Mouse (Mus musculus) ovary, adult 2 months (tissue): ENCODE measurements around the gene Shc1. TPM values are rescaled to one million over a fixed set of nuclear protein-coding genes. Genes with fewer than 3 reads are reported as not detected.

Source experiments
- polyA plus RNA-seq: library from polyadenylated mRNA; depleted of rRNA; stranded (reverse); fragments of >200 nt; gene quantifications from 2 replicates; pipeline ENCODE4 v1.2.3, GENCODE M21; 2012; rRNA removed

Shc1 gene
- 116 and 134 TPM in 2 replicates for polyA plus RNA-seq

DNA sequence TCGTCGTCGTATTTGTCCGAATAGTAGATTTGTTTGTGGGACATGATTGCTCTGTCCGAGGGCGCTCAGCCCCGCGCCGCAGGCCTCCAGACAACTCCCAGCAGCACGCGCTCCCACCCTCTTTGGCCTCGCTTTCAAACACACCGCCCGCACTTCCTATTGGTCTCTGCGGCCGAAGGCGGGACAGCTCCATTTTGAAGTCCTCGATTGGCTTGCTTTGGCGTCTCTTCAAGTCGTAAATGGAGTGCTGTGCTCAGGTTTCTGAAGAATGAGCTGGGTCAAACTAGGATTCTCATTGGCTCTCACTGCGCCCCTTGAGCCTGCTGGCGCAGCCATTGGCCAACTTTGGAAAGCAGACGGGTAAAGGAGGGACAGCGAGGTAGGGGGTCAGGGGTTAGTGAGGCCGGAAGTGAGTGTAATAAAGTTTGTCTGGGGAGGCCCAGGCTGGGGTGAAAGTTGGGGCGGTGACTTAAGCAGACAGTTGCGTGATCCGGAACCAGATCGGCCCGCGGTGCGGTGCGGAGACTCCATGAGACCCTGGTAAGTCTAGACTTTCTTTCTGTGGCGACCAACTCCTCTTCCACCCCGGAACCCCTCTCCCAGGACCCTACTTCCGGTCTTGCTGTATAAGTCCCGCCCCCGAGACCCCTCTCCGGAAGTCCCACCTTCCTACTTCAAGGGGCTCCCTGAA is at the start of gene Shc1, which contains the start of gene Cks1b:
Gene Shc1, plus strand, starts transcription at position 274 of the 691 bp plus-strand sequence.
Gene Cks1b, minus strand, starts transcription at position 214 of the 691 bp plus-strand sequence.

DNA sequence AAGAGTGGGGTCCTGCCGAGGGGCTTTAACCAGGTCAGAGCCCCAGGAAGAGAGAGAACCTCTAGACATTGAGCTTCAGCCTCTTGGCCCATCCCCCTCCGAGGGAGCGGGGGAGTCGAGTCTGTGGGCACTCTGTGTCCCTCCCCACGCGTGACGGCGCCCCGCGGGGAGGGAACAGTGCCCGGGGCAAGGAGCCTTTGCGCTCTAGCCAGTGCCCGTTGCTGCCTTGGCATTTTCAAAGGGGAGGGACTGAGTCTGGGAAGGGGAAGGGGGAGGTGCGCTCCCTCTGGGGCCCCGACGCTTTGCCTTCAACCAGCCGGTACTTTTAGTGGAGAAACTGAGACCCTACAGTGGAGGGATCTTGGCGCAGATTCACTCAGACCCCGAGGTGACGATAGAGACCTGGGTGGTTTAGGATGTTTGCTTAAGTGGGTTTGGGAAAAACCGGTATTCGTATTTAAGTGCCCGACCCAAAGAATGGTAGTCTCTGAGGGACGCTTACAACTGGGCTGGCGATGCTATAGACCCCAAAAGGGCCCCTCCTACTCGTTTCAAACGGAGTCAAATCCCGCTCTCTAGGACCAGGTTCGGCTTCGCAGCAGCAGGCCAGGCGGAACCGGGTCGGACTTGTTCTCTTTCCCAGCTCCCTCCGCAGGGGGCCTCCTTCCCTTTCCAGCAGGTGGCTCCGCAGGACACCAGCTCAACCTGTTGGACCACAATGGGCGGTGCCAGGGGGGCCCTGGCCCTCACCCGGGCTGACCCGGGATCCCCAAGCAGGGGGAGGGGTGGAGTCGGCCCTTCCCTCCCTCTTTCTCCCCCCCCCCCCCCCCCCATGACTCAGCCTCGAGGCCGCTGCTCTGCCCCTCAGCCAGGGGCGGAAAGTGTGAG is 24.0 kb upstream of the Shc1 start, which contains the start of gene Zbtb7b:
Gene Zbtb7b, minus strand, starts transcription at position 771 of the 888 bp plus-strand sequence.

DNA sequence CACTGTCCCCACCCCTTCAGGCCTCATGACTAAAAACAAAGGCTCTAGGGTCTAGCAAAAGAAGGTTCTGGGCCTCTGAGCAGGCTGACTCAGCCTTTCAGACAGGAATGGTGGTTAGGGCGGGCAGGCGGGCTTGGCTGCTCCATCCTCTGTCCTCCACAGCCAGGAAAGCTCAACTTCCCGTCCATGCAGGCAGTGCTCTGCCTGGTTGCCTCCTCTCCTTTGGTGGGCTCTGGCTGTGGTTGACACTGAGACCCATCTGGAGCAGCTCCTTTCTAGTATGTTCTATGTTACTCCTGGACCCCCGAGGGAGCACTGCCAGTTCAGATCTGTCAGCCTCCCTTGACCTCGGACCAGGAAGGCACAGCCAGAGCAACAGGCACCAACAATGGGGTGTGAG is 15.6 kb upstream of the Shc1 start, which contains the start of gene Lenep:
Gene Lenep, minus strand, starts transcription at position 101 of the 400 bp plus-strand sequence.

DNA sequence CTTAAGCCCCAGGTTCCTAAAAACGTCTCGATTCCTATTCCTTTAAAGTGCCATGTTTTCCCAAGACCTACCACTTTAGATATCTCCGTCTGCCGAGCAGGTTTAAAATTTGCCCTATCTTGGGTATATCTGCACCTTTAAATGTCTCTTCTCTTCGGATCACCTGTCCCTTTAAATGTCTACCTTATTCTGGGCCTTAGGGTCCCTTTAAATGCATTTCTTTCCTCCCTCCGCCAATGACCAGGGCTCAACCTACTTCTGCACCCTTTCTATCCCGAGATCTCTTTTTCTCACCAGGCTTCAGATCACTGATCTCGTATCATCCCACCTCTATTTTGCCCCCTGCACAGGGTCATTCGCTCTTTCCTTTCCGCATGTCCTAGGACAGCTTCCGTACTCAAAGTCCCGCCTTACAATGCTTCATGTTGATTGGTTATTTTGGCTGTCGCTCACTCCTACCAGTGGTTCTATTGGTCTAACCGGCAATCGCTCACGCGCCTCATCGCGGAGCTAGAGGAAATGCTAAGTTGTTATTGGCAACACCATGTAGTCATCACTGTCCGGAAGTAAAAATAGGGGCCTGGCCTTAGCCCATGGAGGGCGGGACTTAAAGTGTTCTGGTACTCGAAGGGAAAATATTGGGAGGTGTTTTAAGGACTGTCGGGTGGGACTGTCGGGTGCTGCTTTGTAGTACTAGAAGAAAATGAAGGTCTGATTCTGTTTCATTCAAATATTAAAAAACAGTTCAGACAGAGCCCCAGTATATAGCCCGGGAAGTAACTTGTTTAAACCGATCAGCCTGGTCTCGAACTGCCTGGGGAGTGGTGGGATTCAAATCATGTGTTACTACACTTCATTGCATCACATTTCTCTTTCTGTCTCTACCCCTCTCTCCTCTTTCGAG is 6.5 kb upstream of the Shc1 start, which contains the start of gene Flad1:
Gene Flad1, minus strand, starts transcription at position 381 of the 904 bp plus-strand sequence.

DNA sequence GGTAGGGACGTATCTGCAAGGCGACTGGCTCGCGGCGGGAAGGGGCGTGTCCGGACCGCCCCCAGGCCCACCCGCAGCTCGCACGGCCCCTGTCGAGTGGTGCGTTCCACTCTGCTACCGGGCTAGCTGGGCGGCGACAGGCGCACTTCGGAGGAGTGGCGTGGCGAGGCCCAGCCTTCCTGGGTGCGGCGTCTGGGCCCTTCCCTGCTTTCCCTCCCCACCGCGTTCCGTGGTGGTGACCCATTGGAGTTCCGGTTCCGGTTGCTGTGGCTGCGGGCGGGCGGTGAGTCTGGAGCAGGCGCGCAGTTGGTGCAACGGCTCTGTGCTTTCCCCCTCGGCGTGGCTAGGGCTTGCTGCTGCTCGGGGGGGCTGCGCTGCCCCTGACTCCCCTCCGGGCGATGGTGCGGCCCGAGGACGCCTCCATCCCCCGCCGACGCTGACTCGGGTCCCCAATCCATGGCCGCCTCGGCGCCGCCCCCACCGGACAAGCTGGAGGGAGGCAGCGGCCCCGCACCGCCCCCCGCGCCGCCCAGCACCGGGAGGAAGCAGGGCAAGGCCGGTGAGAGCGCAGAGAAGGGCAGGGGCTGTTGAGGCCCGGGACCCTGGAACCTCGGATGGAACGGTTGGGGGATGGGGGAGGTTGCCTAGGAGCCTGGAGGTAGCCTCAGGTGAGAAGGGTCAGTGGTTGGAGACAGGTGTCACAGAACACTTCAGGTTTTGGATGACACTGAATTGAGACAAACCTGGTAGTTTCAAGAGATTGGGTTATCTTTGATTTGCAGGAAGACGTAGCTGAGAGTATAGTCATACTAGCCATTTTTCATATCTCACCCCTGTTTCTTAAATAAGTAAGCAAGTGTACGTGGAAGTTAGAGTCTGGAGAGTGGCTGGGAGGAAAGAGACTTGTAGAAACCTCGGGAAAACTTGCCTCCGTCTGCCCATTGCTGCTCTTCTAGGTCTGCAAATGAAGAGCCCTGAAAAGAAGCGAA is 12.2 kb downstream of the Shc1 start, which contains the start of gene Pygo2:
Gene Pygo2, plus strand, starts transcription at position 44 of the 989 bp plus-strand sequence.

DNA sequence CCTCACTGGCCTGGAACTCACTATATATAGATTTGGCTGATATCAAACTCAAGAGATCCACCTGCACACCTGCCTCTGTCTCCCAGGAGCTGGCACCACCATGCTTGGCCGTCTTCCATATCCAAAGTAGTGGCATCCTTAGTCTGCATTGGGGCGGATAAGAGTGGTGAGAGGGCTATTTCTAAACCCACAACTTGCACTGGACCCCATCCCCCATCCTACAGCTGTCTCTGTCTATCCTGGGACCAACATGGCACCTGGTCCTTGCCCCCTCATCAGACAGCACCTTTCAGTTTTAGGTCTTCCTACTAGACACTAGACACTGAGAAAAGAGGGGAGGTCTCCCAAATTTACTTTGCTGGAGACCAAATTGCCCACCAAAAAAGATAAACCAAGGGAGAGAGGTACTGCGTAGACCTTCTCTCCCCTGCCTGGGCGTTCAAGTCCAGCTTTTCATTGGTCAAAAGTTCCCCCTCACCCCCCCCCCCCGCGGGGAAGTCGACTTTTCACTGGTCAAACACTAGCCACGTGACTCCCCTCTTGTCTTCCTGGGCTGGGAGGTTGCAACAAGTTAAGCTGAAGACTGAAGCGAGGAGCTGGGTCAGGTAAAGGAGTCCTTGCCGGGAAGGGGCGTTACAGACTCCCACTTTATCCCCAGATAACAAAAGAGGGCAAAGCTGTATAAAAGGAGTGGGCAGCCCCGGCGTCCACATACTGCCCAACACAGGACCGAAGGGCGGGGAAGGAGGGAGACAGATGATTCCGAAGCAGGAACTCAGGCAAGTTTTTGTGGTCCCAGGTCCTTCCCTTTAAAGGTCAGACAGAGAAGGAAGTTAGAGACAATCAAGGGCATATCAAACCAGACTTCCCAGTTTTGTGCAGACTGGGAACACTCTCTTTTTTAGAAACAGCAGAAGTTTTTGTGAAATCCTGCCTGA is 18.2 kb downstream of the Shc1 start, which contains the start of gene Pbxip1:
Gene Pbxip1, plus strand, starts transcription at position 531 of the 938 bp plus-strand sequence.

DNA sequence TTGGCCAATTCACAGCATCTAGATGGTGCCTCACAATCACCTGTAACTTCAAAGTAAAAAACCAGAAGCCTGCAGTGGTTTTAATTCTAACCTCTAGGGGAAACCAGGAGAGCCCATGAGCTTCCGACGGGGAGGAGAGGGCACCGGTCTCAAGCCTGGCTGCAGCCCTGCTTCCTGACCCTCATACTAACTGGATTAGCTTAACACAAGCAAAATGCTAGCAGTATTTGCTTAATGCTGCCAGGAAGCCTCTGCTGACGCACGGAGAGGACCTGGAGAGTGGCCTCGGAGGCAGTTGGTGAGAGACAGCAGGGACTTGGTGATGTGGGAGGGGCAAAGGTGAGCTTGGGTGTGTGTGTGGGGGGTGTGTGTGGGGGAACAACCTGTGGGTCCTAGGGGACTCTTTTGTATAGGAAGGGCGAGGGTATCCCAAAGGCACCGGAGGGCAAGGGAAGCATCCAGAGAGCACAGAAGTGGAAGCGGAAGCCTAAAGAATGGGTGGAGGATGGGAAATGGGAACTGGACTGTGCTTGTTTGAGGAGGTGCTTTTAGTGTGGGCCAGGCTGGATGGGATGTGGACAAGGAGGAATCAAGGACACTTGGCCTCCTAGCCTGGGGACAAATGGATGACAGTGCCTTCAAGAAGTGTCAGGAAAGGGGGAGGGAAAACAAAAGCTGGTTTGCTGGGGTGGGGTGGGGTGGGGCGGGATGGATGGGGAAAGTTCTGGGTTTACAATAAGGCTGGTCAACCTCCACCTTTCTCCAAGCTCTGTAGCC is 36.3 kb downstream of the Shc1 start, which contains the start of gene Pmvk:
Gene Pmvk, plus strand, starts transcription at position 141 of the 777 bp plus-strand sequence.

Other genes with a start within 250 kb of the Shc1 start
- 154 and 183 TPM in 2 replicates for gene Scamp3, start 241.0 kb upstream of the Shc1 start, polyA plus RNA-seq
- gene Fam189b, start 235.3 kb upstream of the Shc1 start, polyA plus RNA-seq = 63.7 and 65.9 TPM in 2 replicates
- 61.5 and 89.3 TPM in 2 replicates for gene Gba, start 215.5 kb upstream of the Shc1 start, polyA plus RNA-seq
- 59.8 and 60.5 TPM in 2 replicates for gene Thbs3, start 203.3 kb upstream of the Shc1 start, polyA plus RNA-seq
- gene Mtx1, start 191.4 kb upstream of the Shc1 start, polyA plus RNA-seq = 229 and 256 TPM in 2 replicates
- gene Muc1, start 189.4 kb upstream of the Shc1 start, polyA plus RNA-seq = 16.1 and 33.4 TPM in 2 replicates
- gene Krtcap2, start 172.5 kb upstream of the Shc1 start, polyA plus RNA-seq = 267 and 351 TPM in 2 replicates
- 16.5 and 20.5 TPM in 2 replicates for gene Trim46, start 172.1 kb upstream of the Shc1 start, polyA plus RNA-seq
- gene Dpm3, start 159.1 kb upstream of the Shc1 start, polyA plus RNA-seq = 503 and 662 TPM in 2 replicates
- gene Slc50a1, start 147.9 kb upstream of the Shc1 start, polyA plus RNA-seq = 203 and 215 TPM in 2 replicates
- 43.0 and 48.2 TPM in 2 replicates for gene Efna1, start 137.3 kb upstream of the Shc1 start, polyA plus RNA-seq
- 1.9 and 5.0 TPM in 2 replicates for gene Efna3, start 95.5 kb upstream of the Shc1 start, polyA plus RNA-seq
- 36.4 and 44.7 TPM in 2 replicates for gene Efna4, start 80.4 kb upstream of the Shc1 start, polyA plus RNA-seq
- gene Adam15, start 68.4 kb upstream of the Shc1 start, polyA plus RNA-seq = 179 and 187 TPM in 2 replicates
- gene Dcst2, start 56.5 kb upstream of the Shc1 start, polyA plus RNA-seq = 0.23 and 0.62 TPM in 2 replicates
- 0.30 and 0.32 TPM in 2 replicates for gene Dcst1, start 53.2 kb upstream of the Shc1 start, polyA plus RNA-seq
- gene Zbtb7b, start 23.7 kb upstream of the Shc1 start, polyA plus RNA-seq = 68.2 and 77.9 TPM in 2 replicates
- gene Lenep, start 15.7 kb upstream of the Shc1 start, polyA plus RNA-seq = 2.0 TPM in 1 of 2 replicates, not detected in the other
- 34.7 and 49.3 TPM in 2 replicates for gene Flad1, start 6.6 kb upstream of the Shc1 start, polyA plus RNA-seq
- gene Cks1b, start 60 bp upstream of the Shc1 start, polyA plus RNA-seq = 40.3 and 61.0 TPM in 2 replicates
- 179 and 285 TPM in 2 replicates for gene Pygo2, start 11.8 kb downstream of the Shc1 start, polyA plus RNA-seq
- 80.0 and 83.8 TPM in 2 replicates for gene Pbxip1, start 18.3 kb downstream of the Shc1 start, polyA plus RNA-seq
- gene Pmvk, start 36.1 kb downstream of the Shc1 start, polyA plus RNA-seq = 17.7 and 21.3 TPM in 2 replicates
- gene Kcnn3, start 101.7 kb downstream of the Shc1 start, polyA plus RNA-seq = 8.1 and 8.4 TPM in 2 replicates